Mouse (Mus musculus) gastrocnemius, postnatal 4 days (tissue): ENCODE measurements around the gene 1700016K19Rik. TPM values are rescaled to one million over a fixed set of nuclear protein-coding genes. Genes with fewer than 3 reads are reported as not detected.

ENCODE experiments used
- DNase-seq, 2 experiments: peaks; one replicate each; pipeline ENCODE4 v3.0.0; 2021 to 2022; ENCODE audit warnings: low spot score in 2 of 2, mixed read lengths in 2 of 2
- long read RNA-seq, 2 experiments: library from polyadenylated mRNA; stranded (forward); transcript quantifications; one replicate each; pipeline ENCODE4 v2.0.0; 2021
- total RNA-seq, 2 experiments: library from RNA; stranded (reverse); gene quantifications; 2 replicates each; pipeline ENCODE4 v1.2.3; 2021

1700016K19Rik gene
- total RNA-seq, result not detected
- long read RNA-seq, experiment 1, result 0 reads
- long read RNA-seq, experiment 2, partial matches to known transcripts, result 0 of 1 reads
- long read RNA-seq, experiment 2, other reads (novel, unspliced or antisense), result 0 of 1 reads

GRCm38 (mm10) chr11:75999440-76000155 lies at the start of gene 1700016K19Rik:
1700016K19Rik (plus strand) TSS chr11:75999912.
- peak; percentile 34 to 64 for DNase-seq

GRCm38 (mm10) chr11:75950459-75950858 lies 49.3 kb upstream of the 1700016K19Rik start:
- DNase-seq, result no peak

GRCm38 (mm10) chr11:75951895-75952294 lies 47.8 kb upstream of the 1700016K19Rik start:
- DNase-seq, result no peak

GRCm38 (mm10) chr11:75954896-75955295 lies 44.8 kb upstream of the 1700016K19Rik start:
- no peak for DNase-seq

GRCm38 (mm10) chr11:75956651-75957050 lies 43.1 kb upstream of the 1700016K19Rik start:
- no peak for DNase-seq

GRCm38 (mm10) chr11:75957124-75957832 lies 42.4 kb upstream of the 1700016K19Rik start:
- DNase-seq, result no peak

- no peak for DNase-seq
Measured at GRCm38 (mm10) chr11:75961782-75962181, 37.9 kb upstream of the 1700016K19Rik start.

GRCm38 (mm10) chr11:75963730-75964475 lies 35.8 kb upstream of the 1700016K19Rik start:
- DNase-seq, result no peak

- no peak for DNase-seq
Measured at GRCm38 (mm10) chr11:75964476-75964730, 35.3 kb upstream of the 1700016K19Rik start.

GRCm38 (mm10) chr11:75965674-75966400 lies 33.9 kb upstream of the 1700016K19Rik start:
- DNase-seq, result no peak

GRCm38 (mm10) chr11:75966401-75967372 lies 33.0 kb upstream of the 1700016K19Rik start:
- DNase-seq, result peak; percentile 53 to 70

- DNase-seq, result no peak
Measured at GRCm38 (mm10) chr11:75968761-75969160, 31.0 kb upstream of the 1700016K19Rik start.

GRCm38 (mm10) chr11:75970629-75971028 lies 29.1 kb upstream of the 1700016K19Rik start:
- DNase-seq, result no peak

- DNase-seq, result no peak
Measured at GRCm38 (mm10) chr11:75972188-75972587, 27.5 kb upstream of the 1700016K19Rik start.

GRCm38 (mm10) chr11:75972916-75973567 lies 26.7 kb upstream of the 1700016K19Rik start:
- DNase-seq, result no peak

GRCm38 (mm10) chr11:75973988-75974387 lies 25.7 kb upstream of the 1700016K19Rik start:
- no peak for DNase-seq

GRCm38 (mm10) chr11:75976748-75977147 lies 23.0 kb upstream of the 1700016K19Rik start:
- no peak for DNase-seq

- no peak for DNase-seq
Measured at GRCm38 (mm10) chr11:75978051-75978450, 21.7 kb upstream of the 1700016K19Rik start.

- no peak for DNase-seq
Measured at GRCm38 (mm10) chr11:75980413-75980812, 19.3 kb upstream of the 1700016K19Rik start.
